Mouse (Mus musculus): ENCODE measurements around the gene Phxr2. TPM values are rescaled to one million over a fixed set of nuclear protein-coding genes. Genes with fewer than 3 reads are reported as not detected.
"Not testable (repeated sequence)": the region's sequence is repeated elsewhere in the genome, so short reads cannot be mapped to it uniquely, and the experiment has no call there.

Phxr2 gene
- not detected for total RNA-seq (2021)

DNA sequence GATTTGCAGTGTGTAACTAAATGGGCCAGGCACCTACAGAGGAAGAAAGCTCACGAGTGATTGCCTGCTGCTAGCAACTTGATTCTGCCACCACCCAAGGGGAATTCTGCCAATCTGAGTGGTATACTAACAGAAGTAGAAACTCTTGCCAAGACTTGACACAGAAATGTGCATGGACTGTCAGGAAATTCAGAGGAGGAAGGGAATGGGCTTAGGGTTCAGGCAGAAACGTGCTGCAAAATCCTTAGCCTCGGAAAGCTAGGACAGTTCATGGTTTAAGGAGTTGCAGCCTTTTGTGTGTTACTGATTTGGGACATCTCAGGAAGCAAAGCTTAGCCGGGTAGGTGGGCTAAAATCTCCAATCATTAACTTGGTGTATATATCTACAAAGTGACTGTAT lies at the start of gene Phxr2:
TSS of gene Phxr2 (minus strand) at position 101 of the 400 bp plus-strand sequence.
- intact Hi-C loops (cut with DNase I), result no loop called here
- DNase-seq, result no peak

DNA sequence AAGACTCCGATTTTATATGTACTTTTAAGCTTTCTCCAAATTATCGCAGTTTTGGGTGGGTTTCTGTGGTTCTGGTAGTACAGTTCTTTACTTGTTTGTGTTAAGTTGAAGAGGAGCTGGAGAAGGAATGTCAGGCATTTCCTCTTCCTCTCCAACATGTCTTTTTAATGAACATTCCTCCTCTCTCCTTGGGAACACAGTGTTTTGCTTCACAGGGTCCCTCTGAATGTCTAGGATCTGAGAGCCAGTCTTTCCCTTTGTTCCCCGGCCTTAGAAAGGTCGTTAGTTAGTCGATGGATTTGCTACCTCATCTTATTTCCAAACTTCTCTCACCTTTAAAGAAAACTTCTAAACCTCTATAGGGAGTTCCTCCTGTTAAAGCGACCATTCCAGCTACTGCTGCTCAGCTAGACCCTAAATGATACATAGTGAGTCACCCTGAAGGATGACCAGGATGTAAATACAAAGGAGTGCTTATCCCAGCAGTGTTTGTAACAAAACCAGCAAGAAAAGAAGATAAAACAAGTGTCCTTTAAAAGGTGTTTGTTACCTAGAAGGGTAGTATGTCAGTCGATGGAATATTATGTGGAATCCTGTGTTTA lies 46.9 kb upstream of the Phxr2 start:
- intact Hi-C loops (cut with DNase I), result no loop called here
- no peak for DNase-seq

DNA sequence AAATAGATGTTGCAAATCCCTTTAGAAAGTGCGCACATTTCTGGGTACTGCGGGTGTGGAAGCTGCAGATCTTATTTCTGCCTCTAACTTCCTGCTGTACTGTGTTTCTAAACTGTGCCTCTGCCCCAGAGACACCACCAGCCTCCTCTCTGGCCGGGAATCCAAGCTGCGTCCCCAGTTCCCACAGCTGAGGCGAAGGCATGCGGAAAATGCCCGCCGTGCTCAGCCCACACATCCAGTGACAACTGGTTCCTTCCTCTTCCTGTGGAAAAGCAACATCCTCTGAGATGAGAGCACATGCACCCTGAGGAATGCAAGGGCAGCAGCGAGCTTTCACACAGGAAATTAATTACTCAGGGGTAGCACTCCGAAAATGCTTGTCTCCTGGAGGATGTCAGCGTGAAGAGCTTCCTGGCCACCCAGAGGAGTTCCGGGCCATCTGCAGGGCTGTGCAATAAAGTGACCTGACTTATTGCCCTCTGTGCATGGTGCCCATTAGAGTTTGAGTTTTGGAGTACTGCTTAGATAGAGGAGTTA lies 45.9 kb upstream of the Phxr2 start:
- intact Hi-C loops (cut with DNase I), result no loop called here

DNA sequence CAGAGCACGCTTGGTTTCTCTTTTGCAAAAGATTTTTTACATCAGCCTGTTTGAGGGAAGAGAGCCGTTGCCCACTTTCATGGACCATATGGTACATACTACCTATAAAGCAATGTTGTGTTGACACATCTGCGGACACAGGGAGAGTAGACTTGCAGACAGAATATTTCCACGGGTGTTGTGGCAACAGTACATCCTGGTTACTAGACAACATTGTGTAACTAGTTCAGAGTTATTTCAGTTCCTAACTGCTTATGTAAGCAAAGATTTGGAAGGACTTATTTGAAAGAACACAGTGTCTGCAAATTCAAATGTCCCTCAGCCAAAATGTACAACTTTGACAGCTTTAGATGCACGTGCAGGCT lies 43.6 kb upstream of the Phxr2 start:
- intact Hi-C loops (cut with DNase I), result loop anchor here (5.0 kb wide), 3 partner anchors 93 to 448 kb away; partner anchors contain the start of gene Dusp6
- no peak for DNase-seq

More for the DNA sequence above, 45.9 kb upstream of the Phxr2 start:
- peak; percentile 32 for DNase-seq

DNA sequence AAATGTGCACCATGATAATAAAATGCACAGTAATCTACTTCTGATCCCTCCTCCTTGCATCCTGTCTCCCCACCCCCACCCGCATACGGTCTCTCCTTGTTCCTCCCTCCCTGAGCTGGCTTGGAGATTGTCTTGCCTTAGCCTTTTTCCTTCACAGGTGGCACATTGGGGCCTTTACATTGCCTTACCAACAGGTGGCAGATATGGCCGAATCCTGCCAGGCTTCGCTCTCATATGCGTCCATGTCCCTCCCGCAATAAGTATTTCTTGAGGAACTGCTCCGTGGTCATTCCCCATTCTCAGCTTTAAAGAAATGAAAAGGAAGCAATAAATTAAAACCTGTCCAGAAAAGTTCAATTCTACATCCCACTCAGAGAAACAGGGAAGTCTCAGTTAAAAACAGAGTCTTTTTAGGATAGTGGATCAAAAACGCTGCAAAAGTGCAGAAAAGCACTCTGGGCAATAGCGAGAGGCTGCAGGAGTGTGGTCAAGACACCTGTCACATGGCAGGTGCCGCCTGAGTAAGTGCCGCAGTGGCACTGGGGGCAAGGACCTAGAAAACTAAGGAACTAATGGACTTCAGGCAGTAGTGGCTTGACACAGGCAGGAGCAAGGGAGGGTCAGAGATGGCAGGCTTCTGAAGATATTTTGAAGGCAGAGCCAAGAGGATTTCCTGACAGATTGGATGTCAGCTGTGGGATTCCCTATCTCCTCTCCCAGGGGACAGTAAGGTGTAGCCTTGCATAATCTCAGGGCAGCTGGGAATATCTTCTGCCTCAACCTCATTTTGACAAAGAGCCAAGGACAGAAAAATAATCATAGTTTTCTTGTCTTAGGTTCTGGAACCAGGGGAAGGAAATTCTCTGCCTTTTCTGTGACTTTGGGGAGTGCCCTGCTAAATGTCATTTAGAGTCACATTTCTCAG lies 43.0 kb upstream of the Phxr2 start:
- intact Hi-C loops (cut with DNase I), result loop anchor here (5.0 kb wide), 3 partner anchors 93 to 448 kb away; partner anchors contain the start of gene Dusp6
- peak; percentile 34 for DNase-seq

DNA sequence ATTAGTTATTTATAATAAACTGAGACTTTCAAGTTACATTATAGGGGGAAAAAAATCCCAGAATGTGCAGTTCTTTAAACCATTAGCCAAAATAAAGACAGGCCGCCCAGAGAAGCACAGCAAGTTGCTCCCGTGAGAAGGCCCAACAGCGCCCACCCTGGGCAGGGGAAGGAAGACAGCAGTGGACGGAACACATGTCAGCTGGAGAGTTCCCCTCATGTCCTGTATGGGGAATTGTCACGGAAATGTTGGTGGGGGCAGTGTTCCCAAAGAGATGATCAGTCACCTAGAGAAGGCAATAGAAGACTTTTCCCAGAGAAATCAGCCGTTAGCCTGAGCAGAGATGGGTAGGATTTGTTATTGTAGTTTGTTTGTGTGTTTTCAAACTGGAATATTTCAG lies 42.3 kb upstream of the Phxr2 start:
- no peak for DNase-seq
- intact Hi-C loops (cut with DNase I), result loop anchor here (5.0 kb wide), 3 partner anchors 94 to 449 kb away; partner anchors contain the start of gene Dusp6

DNA sequence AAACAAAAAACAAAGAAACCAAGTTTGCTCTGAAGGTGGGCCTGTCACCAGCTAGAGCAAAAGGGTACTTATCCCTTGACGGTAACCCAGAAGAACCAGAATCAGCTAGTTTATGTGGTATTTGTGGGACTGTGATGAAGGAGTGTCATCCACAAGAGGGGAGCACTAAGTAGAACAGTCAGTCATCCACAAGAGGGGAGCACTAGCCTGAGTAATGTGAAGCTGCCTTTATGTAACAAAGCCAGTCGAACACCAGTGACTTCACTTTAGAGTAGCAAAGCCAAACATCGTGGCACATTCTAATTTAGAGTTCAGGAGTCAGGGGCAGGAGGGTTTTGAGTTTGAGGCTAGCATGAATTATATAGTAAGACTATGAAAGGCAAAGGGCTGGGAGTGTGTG lies 40.3 kb upstream of the Phxr2 start:
- no peak for DNase-seq
- intact Hi-C loops (cut with DNase I), result loop anchor here (5.0 kb wide), 3 partner anchors 96 to 451 kb away; partner anchors contain the start of gene Dusp6

DNA sequence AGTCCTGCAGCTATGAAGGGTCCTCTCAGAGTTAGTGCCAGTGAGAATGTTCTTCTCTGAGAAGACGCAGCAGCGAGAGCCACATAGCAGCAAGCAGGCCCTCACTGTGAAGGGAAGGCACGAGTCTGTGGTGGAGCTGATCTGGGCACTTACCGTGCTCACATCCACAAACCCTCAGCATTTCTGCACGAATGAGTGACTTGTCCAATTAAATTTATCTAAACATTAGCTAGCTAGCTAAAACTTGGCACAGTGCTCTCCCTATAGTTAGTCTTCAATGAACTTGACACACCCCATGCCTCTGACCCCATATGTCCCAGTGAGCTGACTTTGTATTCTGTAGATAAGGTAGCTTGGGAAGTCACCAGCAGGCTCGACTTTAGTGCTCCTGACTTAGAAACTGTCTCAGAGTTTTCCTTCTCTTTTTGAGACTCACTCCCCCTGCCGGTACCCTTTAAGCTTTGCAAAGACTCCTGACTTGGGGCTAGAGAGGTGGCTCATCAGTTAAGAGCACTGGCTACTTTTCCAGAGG lies 39.7 kb upstream of the Phxr2 start:
- intact Hi-C loops (cut with DNase I), result loop anchor here (2.0 to 5.0 kb wide), 4 partner anchors 96 to 451 kb away; partner anchors contain the start of gene Dusp6
- DNase-seq, result no peak

DNA sequence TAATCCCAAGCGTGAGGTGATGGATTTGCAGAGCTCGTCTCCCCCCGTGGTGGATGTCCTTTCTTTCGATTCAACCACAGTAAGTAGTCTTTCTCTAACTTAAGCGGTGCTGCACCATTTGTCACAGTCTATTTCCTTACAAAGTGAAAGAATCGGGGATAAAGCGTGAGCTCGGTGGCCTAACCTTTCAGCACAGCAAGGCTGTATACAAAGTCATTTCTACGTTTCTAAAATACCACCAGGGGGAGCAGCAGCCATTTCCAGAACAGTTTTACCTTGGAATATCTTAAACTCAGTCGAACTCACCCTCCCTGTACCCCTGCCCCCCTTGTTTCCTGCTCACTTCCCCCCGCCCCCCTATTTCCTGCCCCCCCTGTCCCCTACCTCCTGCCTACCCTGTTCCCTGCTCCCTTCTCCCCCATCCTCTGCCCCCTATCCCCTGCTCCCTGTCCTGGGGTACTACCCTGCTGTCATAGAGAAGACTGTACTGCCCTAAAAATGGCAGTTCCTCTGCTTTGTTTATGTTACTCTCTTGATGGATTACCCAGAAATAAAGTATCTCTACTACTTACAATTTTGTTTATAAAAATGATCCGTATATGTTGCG lies 38.8 kb upstream of the Phxr2 start:
- DNase-seq, result peak; percentile 32
- intact Hi-C loops (cut with DNase I), result loop anchor here (2.0 to 5.0 kb wide), 4 partner anchors 97 to 452 kb away; partner anchors contain the start of gene Dusp6

DNA sequence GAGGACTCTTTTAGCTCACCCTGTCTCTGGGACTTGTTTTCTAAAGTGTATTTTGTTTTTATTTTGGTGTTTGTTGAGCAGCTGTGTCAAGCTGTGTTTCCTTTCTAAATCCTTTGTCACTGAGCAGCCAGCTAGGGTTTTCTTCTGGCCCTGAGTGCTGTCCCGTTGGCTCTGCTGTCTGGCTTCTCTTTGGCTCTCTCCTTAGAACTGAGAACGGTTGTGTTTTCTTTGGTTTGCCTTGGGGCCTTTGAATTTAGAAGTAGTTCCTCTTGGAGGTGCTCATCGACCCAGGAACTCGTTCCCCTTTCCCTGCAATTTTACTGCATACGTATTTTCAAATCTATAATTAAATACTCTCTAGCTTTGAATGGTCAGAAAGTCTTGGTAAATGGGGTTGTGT lies 36.9 kb upstream of the Phxr2 start:
- DNase-seq, result no peak
- intact Hi-C loops (cut with DNase I), result no loop called here

DNA sequence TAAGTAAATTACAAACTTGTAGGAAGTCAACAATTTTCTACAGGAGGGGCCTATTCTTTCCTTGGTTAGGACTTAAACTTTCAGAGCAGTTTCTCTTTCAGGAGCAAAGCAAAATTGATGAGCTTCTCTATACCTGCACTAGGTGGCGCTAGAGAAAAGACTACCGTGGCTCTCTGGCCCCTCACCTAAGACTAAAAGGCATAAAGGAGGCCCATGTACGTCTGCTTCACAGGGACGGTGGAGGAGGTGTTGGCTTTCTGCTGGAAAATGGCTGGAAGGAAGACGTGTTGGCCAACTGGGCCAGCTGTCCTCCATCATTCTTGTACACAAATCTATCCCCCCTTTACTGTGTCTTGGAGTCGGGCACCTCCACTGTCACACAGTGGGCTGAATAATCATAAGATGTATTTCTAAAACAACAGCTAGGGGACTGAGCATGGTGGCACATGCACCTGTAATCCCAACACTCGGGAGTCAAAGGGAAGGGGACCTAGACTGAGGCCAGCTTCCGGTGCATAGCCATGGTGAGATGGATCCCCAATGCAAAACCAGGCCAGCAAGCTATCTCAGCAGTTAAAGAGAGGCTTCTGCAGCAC lies 36.0 kb upstream of the Phxr2 start:
- intact Hi-C loops (cut with DNase I), result no loop called here
- DNase-seq, result peak; percentile 8

DNA sequence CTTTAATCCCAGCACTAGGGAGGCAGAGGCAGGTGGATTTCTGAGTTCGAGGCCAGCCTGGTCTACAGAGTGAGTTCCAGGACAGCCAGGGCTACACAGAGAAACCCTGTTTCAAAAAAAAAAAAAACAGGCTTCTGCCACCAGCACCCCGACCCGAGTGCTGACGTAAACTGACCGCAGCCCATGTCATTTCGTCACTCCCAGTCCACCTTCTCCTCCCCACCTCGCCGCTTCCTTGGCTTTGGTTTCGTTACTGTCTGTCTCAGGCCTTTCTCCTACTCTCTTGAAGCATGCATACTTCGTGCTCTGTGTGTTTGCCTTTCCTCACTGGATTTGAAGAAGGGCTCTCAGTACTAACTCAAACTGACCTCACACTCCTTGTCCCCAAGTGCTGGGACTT lies 31.6 kb upstream of the Phxr2 start:
- intact Hi-C loops (cut with DNase I); DNase-seq: not testable (repeated sequence)

DNA sequence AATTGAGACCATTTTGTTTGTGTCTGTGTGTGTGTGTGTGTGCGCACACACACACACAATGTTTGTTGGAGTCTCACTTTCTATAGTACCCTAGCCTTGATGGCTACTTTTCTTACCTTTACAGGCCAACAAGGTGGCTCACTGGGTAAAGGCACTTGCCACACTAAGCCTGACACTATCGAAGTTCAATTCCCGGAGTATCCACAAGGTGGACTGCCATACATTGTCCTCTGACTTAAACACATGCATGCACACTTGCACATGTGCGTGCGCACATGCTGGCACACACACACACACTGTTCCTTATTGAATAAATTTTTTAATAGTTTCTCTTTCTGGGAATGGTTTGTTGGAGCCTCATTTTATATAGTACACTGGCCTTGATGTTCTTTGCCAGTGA lies 30.7 kb upstream of the Phxr2 start:
- intact Hi-C loops (cut with DNase I), result no loop called here
- DNase-seq, result no peak

DNA sequence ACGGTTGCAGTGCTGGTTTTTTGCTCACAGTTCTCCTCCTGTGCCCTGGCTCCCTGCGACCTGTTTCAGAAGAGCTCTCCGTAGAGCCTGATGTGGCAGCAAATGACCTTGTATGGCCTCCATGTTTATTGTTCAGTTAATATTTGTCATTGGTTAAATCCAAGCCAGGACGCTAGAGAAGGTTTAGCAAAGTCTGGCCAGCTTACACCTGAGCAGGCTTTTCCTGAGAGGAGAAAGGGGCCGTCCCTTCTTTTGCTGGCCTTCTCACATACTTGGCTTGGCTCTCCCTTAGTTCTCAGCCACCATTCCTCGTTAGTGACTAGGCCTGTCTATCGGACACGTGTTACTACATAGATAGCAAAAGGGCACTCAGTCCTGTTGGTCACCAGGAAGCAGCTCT lies 28.5 kb upstream of the Phxr2 start:
- DNase-seq, result no peak
- intact Hi-C loops (cut with DNase I), result no loop called here

DNA sequence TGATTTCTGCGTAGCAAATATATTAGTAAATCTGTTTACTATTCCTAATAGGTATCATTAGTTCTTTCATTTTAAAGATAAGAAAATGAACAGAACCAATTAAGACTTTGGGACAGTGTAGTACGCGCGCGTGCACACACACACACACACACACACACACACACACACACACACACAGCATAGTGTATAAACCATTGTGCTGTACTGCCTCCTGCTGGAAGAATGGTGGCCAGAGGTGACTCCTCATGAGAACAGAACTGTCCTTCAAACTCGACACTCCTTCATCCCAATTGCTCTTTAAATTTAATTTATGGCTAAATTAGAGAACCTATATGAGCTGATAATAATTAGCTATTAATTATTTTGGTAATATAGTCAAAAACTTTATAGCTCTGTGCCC lies 25.9 kb upstream of the Phxr2 start:
- no peak for DNase-seq
- intact Hi-C loops (cut with DNase I), result no loop called here

DNA sequence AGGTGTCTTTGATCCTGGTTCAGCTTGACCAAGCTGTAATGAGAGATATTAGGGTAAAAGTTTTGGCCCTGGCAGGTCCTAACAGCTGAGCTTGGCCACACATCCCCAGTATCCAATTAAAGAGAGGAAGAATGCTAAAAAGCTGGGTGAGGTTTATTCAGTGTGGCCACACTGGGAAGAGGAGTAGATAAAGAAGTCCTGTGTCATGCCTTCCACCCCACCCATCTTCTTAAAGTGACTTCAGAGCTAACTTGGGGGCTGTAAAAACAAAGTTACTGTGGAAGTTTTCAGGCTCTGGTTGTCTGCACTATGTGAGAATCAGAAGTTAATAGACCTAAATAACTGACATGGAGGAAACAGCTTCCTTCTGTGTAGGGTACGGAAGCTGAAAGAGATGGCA lies 25.5 kb upstream of the Phxr2 start:
- no peak for DNase-seq
- intact Hi-C loops (cut with DNase I), result no loop called here

DNA sequence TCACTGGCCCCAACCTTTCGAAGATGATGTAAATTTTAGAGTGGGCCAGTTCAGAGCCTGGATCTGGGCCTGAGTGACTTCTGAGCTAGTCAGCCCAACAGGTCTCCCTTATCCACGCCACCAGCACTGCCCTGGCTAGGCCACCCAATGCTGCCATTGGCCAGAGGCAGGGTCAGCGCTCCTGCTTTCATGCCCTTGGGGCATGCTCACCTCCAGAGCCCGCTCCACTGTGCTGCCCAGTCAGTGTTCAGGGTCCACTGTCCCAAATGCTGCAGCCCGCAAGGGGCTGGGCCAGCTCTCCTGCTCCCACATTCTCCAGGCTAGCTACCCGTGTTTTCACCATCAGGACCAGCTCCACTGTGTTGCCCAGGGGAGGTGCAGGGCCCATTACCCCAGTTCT lies 23.9 kb upstream of the Phxr2 start:
- no peak for DNase-seq
- intact Hi-C loops (cut with DNase I), result no loop called here

DNA sequence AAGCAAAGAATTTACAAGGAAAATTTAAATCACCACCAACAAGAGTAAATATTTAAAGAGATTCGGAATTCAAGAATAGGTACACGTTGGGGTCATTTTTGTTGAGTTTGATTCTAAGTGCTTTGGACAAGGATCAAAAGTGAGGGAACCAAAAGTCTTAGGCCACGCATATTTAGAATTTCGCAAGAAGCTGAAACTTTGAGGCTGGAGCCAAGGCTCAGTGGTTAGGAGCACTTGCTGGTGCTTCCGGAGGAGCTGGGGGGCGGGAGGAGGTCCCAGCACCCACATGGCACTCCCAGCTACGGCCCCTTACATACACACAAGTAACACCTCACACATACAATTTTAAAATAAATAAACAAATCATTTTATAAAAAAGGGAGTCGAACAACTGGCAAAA lies 20.5 kb upstream of the Phxr2 start:
- DNase-seq, result no peak
- intact Hi-C loops (cut with DNase I), result no loop called here

DNA sequence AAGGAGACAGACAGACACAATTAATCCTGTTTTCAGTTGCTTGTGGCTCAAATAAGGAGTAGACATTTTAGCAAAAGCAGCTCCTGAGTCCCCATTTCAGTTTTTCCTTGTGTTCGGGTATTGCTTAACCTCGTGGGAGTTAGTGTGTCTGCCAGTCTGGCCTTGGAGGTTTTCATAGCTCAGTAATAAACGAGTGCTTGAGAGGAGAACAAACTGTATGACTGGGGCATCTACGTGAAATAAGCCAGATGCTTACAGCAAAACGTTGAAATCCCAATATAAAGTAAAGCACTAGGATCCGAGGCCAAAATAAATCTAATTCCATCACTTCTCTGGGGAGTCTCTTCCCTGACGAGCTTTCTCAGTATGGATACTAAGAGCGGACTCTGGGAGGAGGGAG lies 19.5 kb upstream of the Phxr2 start:
- intact Hi-C loops (cut with DNase I), result no loop called here
- DNase-seq, result no peak

DNA sequence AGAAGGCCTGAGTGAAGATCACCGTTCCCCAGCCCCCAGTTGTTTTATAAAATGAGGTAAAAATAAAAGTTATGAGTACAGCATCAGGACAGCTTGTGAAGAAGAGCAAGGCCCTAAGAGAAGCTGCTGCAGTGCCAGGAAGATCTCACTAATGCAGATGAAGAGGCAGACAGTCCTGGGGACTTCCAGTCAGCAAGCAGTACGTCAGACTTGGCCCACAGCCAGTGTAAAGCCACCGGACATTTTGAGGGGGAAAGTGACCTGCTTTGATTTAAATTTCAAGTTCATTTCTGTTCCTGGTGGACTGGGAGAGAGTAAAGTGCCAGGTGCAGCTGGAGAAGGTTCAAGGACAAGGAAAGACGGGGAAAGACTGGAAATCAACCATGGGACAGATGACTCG lies 10.2 kb upstream of the Phxr2 start:
- intact Hi-C loops (cut with DNase I), result no loop called here
- peak; percentile 65 for DNase-seq
